In genomic region chr11:120243531-120243820, GRCm38 (mm10) we compare ENCODE assay signal across 10 mouse cellular contexts. TPM values are rescaled to one million over a fixed set of nuclear protein-coding genes. Genes with fewer than 3 reads are reported as not detected.
DNase-seq lines count a peak whose midpoint lies in the region; ATAC-seq lines count a peak whose summit lies in the region.
"Had no signal": no experiment of that assay in that cellular context is flagged by ENCODE, and none has a peak within 500 bp of the region (broad histone marks: within the 10 kb centered on the region; RNA-seq: fewer than 3 reads in every experiment).

No protein-coding gene starts in this region.

- H3K9me3 ChIP-seq in embryonic facial prominence, embryonic 11.5 days (replicated peaks; ENCODE audit: control insufficient read depth, low read length): no peaks in the 10 kb centered on the region
- no peaks in the 10 kb centered on the region for H3K9me3 ChIP-seq in hindbrain, embryonic 15.5 days
- no peaks in the 10 kb centered on the region for H3K9me3 ChIP-seq in midbrain, embryonic 14.5 days (ENCODE audit: control insufficient read depth, low read length)

- no peak for ATAC-seq in embryonic facial prominence, embryonic 11.5 days (replicated peaks; ENCODE audit: insufficient number of reproducible peaks, low FRiP score, low TSS enrichment, low read depth)
- ATAC-seq in hindbrain, embryonic 15.5 days (ENCODE audit: low FRiP score, low read depth): no peak
- no peak for ATAC-seq in midbrain, embryonic 14.5 days (ENCODE audit: low FRiP score, low TSS enrichment)

- H3K4me3 ChIP-seq in embryonic facial prominence, embryonic 11.5 days (ENCODE audit: low read depth, low read length): no peak overlapping the region
- no peak overlapping the region for H3K4me3 ChIP-seq in hindbrain, embryonic 15.5 days
- 0 out of 2 replicates have a peak overlapping the region, but pooled peaks have one; percentile 7 for H3K4me3 ChIP-seq in midbrain, embryonic 14.5 days (replicated peaks; ENCODE audit: low read depth, low read length)

- H3K27me3 ChIP-seq in embryonic facial prominence, embryonic 11.5 days (ENCODE audit: control insufficient read depth, insufficient read depth, low read length): no peaks in the 10 kb centered on the region
- no peaks in the 10 kb centered on the region for H3K27me3 ChIP-seq in hindbrain, embryonic 15.5 days
- no peaks in the 10 kb centered on the region for H3K27me3 ChIP-seq in midbrain, embryonic 14.5 days (ENCODE audit: control insufficient read depth, insufficient read depth, low read length)

- H3K4me1 ChIP-seq in embryonic facial prominence, embryonic 11.5 days (ENCODE audit: control insufficient read depth, insufficient read depth, low read length): peaks cover 34% of the 10 kb centered on the region
- H3K4me1 ChIP-seq in hindbrain, embryonic 15.5 days (replicated peaks): peaks cover 93% of the 10 kb centered on the region
- peaks cover 65% of the 10 kb centered on the region for H3K4me1 ChIP-seq in midbrain, embryonic 14.5 days (ENCODE audit: control insufficient read depth, insufficient read depth, low read length)

- peak; percentile 46 for DNase-seq in embryo, embryonic 11 days
- DNase-seq in embryo, embryonic 10.5 days (ENCODE audit: low spot score): no peak
- DNase-seq in embryonic facial prominence, embryonic 11.5 days (ENCODE audit: low spot score): no peak
- peak; percentile 39 for DNase-seq in midbrain, embryonic 14.5 days
- no peak for DNase-seq in adrenal gland, adult 18-20 months (ENCODE audit: low spot score in 2 of 2)
- no peak for DNase-seq in left cerebral cortex, adult 9 months (ENCODE audit: low spot score in 2 of 2)
- DNase-seq in gastrocnemius, postnatal 4 days (ENCODE audit: low spot score in 2 of 2): no peak
- DNase-seq: heart, postnatal 36 days; layer of hippocampus, postnatal 36 days had no signal

- no peaks in the 10 kb centered on the region; the same call in 1 of the 2 replicates for H3K36me3 ChIP-seq in embryonic facial prominence, embryonic 11.5 days (replicated peaks; ENCODE audit: control insufficient read depth, insufficient read depth, low read depth, low read length)
- H3K36me3 ChIP-seq in hindbrain, embryonic 15.5 days: no peaks in the 10 kb centered on the region
- peaks cover 8% of the 10 kb centered on the region; the same call in 1 of the 2 replicates for H3K36me3 ChIP-seq in midbrain, embryonic 14.5 days (ENCODE audit: control insufficient read depth, insufficient read depth, low read length)

- 41% methylated on average over 6 of the region's 6 CpGs for WGBS in embryonic facial prominence, embryonic 11.5 days
- 31% methylated on average over 6 of the region's 6 CpGs for WGBS in hindbrain, embryonic 15.5 days
- WGBS in midbrain, embryonic 14.5 days: 27% methylated on average over 6 of the region's 6 CpGs

- H3K9ac ChIP-seq in embryonic facial prominence, embryonic 11.5 days (replicated peaks; ENCODE audit: low read length): no peak overlapping the region; the same call in 1 of the 2 replicates
- H3K9ac ChIP-seq in hindbrain, embryonic 15.5 days: 0 out of 2 replicates have a peak overlapping the region, but pooled peaks have one; percentile 19
- peak overlapping the region; percentile 100 for H3K9ac ChIP-seq in midbrain, embryonic 14.5 days (replicated peaks; ENCODE audit: low read length)

- peak overlapping the region; percentile 52 for H3K27ac ChIP-seq in embryonic facial prominence, embryonic 11.5 days (replicated peaks; ENCODE audit: low read depth, low read length)
- H3K27ac ChIP-seq in hindbrain, embryonic 15.5 days (replicated peaks): peak overlapping the region; percentile 61
- peak overlapping the region; percentile 68 for H3K27ac ChIP-seq in midbrain, embryonic 14.5 days (replicated peaks; ENCODE audit: low read depth, low read length)

- H3K4me2 ChIP-seq in embryonic facial prominence, embryonic 11.5 days (ENCODE audit: low read depth, low read length): peak overlapping the region; percentile 19; the same call in 1 of the 2 replicates
- peak overlapping the region; percentile 95 for H3K4me2 ChIP-seq in hindbrain, embryonic 15.5 days
- peak overlapping the region; percentile 100 for H3K4me2 ChIP-seq in midbrain, embryonic 14.5 days (ENCODE audit: low read length)

RNA-seq across cellular contexts. Expression of gene Bahcc1, which starts 10.7 kb away (rescaled TPM):
- 13.5 and 15.2 TPM in 2 replicates for polyA plus RNA-seq in embryonic facial prominence, embryonic 11.5 days (2014; fragmentation: Nextera tagmentation; extraction: Ambion mirVana)
- polyA plus RNA-seq in hindbrain, embryonic 15.5 days (2015; fragmentation: Nextera tagmentation; extraction: Ambion mirVana): 11.5 and 12.5 TPM in 2 replicates
- polyA plus RNA-seq in midbrain, embryonic 14.5 days (2014; fragmentation: Nextera tagmentation; extraction: Ambion mirVana): 20.0 and 25.9 TPM in 2 replicates
- 1 to 10 TPM; 7.8 to 8.9 TPM for total RNA-seq in adrenal gland, adult 18-20 months (2021)
- 10 to 100 TPM; 13.6 to 15.1 TPM for total RNA-seq in gastrocnemius, postnatal 4 days (2021)

Comparison
In these comparisons a context has a peak if more than half of its experiments do, and no peak if none do; other contexts are left out.
1. DNase-seq: peak in embryo, embryonic 11 days (single experiment) and midbrain, embryonic 14.5 days (single experiment); none in embryo, embryonic 10.5 days (single experiment), embryonic facial prominence, embryonic 11.5 days (single experiment), adrenal gland, adult 18-20 months (0 of 2), left cerebral cortex, adult 9 months (0 of 2) and gastrocnemius, postnatal 4 days (0 of 2).
2. H3K4me2 ChIP-seq: peak in every context shown above with its lines; median percentile 100 in midbrain, embryonic 14.5 days; 95 in hindbrain, embryonic 15.5 days; 19 in embryonic facial prominence, embryonic 11.5 days.
3. Peak in every context shown above with its lines, with median percentiles within 50 percentile points of each other: H3K27ac ChIP-seq.